Mouse (Mus musculus) heart, postnatal 0 days (tissue): ENCODE measurements around the gene Cacna2d4. TPM values are rescaled to one million over a fixed set of nuclear protein-coding genes. Genes with fewer than 3 reads are reported as not detected.

Experiments used
- ATAC-seq: fragments of 200-750 bp; cut with Nextera tagmentation; 2 replicates; pipeline ENCODE4 v1.8.0; 2017; ENCODE audit warnings: low read depth, moderate number of reproducible peaks, moderate library complexity; ENCODE audit not compliant: insufficient read depth
- DNase-seq: peaks from one replicate; pipeline ENCODE4 v3.0.0-alpha.2; 2016; ENCODE audit warnings: low spot score
- H3K27ac ChIP-seq: fragments of 300-500 bp; sonication (generic); 2 replicates; pipeline ENCODE4 v1.5.1; 2014; ENCODE audit warnings: low read depth, mild to moderate bottlenecking
- H3K27me3 ChIP-seq: fragments of 300-500 bp; sonication (generic); 2 replicates; pipeline ENCODE4 v1.6.1; 2014; ENCODE audit warnings: low read length, mixed read lengths; ENCODE audit not compliant: control insufficient read depth, insufficient read depth
- H3K36me3 ChIP-seq: fragments of 300-500 bp; sonication (generic); replicated peaks from 2 replicates; pipeline ENCODE4 v1.6.1; 2014; ENCODE audit warnings: low read length, mixed read lengths; ENCODE audit not compliant: control insufficient read depth, insufficient read depth
- H3K4me1 ChIP-seq: fragments of 300-500 bp; sonication (generic); 2 replicates; pipeline ENCODE4 v1.6.1; 2014; ENCODE audit warnings: antibody characterized with exemption; ENCODE audit not compliant: control insufficient read depth, insufficient read depth
- H3K4me2 ChIP-seq: fragments of 300-500 bp; sonication (generic); 2 replicates; pipeline ENCODE4 v1.6.1; 2014; ENCODE audit warnings: low read depth, mild to moderate bottlenecking, low read length, moderate library complexity
- H3K4me3 ChIP-seq: fragments of 300-500 bp; sonication (generic); 2 replicates; pipeline ENCODE4 v1.5.1; 2014; ENCODE audit warnings: low read depth, low read length
- H3K9ac ChIP-seq: fragments of 300-500 bp; sonication (generic); replicated peaks from 2 replicates; pipeline ENCODE4 v1.6.1; 2014; ENCODE audit warnings: low read depth, low read length, mixed read lengths
- H3K9me3 ChIP-seq: fragments of 300-500 bp; sonication (generic); replicated peaks from 2 replicates; pipeline ENCODE4 v1.6.1; 2016; ENCODE audit warnings: low read length; ENCODE audit not compliant: control insufficient read depth
- CTCF ChIP-seq: IDR thresholded peaks from 2 replicates; pipeline ENCODE4 v1.5.1; 2016; ENCODE audit warnings: antibody characterized with exemption, control low read depth, low read depth
- EP300 ChIP-seq: IDR thresholded peaks from 2 replicates; pipeline ENCODE4 v1.6.1; 2016; ENCODE audit warnings: antibody characterized with exemption, low read depth
- WGBS: fragments of 180-500 bp; shearing (Covaris S2); extraction: QIAGEN DNeasy Blood & Tissue Kit; methylation state at CpG from one replicate; pipeline ENCODE4 v1.1.7; 2014; 5-methylcytosine and 5-hydroxymethylcytosine counted together
- polyA plus RNA-seq: library from polyadenylated mRNA; unstranded; fragments of >200 nt; fragmentation: Nextera tagmentation; extraction: Ambion mirVana; gene quantifications from 2 replicates; pipeline ENCODE4 v1.2.1, GENCODE M21; 2015
- total RNA-seq: library from RNA; depleted of rRNA; stranded (reverse); fragments of >200 nt; gene quantifications from 2 replicates; pipeline ENCODE4 v1.2.3, GENCODE M21; 2014; ENCODE audit warnings: low replicate concordance; rRNA removed

The Cacna2d4 gene
- total and polyA plus RNA-seq, 2 experiments from 2014 or later, result not detected

GRCm38 (mm10) chr6:119400649-119401048 is 164.3 kb downstream of the Cacna2d4 start:
- 70% methylated on average over 3 of the region's 3 CpGs for WGBS
- no peak overlapping the region for H3K4me2 ChIP-seq
- H3K27me3 ChIP-seq, result no peaks in the 10 kb centered on the region
- H3K27ac ChIP-seq, result no peak overlapping the region
- ATAC-seq (no peak), DNase-seq (no peak)
- no peak overlapping the region for H3K4me3 ChIP-seq
- no peak overlapping the region for H3K9ac ChIP-seq
- TF ChIP-seq EP300 (no peak), CTCF (no peak)
- H3K36me3 ChIP-seq, result no peaks in the 10 kb centered on the region
- no peaks in the 10 kb centered on the region for H3K9me3 ChIP-seq
- H3K4me1 ChIP-seq, result peaks cover 6% of the 10 kb centered on the region; the same call in 1 of the 2 replicates

DNA sequence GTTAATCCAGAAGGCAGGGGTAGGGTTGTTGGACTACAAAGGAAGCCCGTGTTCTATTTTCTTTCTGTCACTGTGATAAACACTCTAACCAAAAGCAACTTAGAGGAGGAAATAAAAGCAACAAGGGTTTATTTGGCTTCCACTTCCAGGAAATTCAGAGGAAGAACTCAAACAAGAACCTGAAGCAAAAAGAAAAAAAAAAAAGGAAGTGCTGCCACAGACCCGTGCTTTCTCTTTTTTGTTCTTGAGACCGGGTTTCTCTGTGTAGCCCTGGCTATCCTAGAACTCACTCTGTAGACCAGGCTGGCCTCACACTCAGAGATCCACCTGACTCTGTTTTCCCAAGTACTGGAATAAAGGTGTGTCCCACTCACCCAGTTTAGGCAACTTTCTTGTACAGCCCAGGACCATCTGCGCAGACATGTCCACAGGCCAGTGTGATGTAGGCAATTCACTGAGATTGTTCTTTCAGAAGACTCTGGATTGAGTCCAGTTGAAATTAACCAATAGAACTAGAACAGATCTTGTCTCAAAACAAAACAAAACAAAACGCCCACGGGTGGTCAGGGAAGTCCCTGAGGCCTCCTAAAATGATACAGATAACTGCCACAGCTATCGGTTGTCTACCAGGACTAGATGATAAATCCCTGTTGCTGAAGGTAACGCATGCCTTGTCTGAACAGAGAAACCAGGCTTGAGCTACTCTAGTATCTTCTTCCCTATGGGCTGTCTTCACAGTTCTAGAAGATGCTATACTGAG is 165.4 kb downstream of the Cacna2d4 start:
- TF ChIP-seq CTCF (no peak), EP300 (no peak)
- Histone ChIP-seq H3K9me3 (no peaks in the 10 kb centered on the region), H3K4me1 (no peaks in the 10 kb centered on the region; the same call in 1 of the 2 replicates), H3K27ac (no peak overlapping the region), H3K9ac (no peak overlapping the region), H3K4me3 (no peak overlapping the region), H3K4me2 (no peak overlapping the region), H3K36me3 (no peaks in the 10 kb centered on the region), H3K27me3 (no peaks in the 10 kb centered on the region)
- WGBS, result 78% methylated on average over 8 of the region's 8 CpGs
- no peak for ATAC-seq
- no peak for DNase-seq

Other genes with a start within 250 kb of the Cacna2d4 start
- gene Dcp1b, start 61.3 kb upstream of the Cacna2d4 start, total RNA-seq, result 8.8 and 12.4 TPM in 2 replicates
- gene Dcp1b, start 61.3 kb upstream of the Cacna2d4 start, polyA plus RNA-seq, result 9.9 and 11.4 TPM in 2 replicates
- gene Cacna1c, start 40.1 kb upstream of the Cacna2d4 start, total RNA-seq, result 120 and 159 TPM in 2 replicates
- 46.5 and 51.3 TPM in 2 replicates for gene Cacna1c, start 40.1 kb upstream of the Cacna2d4 start, polyA plus RNA-seq
- gene Lrtm2, start 94.2 kb downstream of the Cacna2d4 start, total RNA-seq, result not detected in 2 replicates
- gene Lrtm2, start 94.2 kb downstream of the Cacna2d4 start, polyA plus RNA-seq, result 0.03 and 0.10 TPM in 2 replicates
- 55.0 and 62.5 TPM in 2 replicates for gene Adipor2, start 181.2 kb downstream of the Cacna2d4 start, total RNA-seq
- 42.4 and 42.9 TPM in 2 replicates for gene Adipor2, start 181.2 kb downstream of the Cacna2d4 start, polyA plus RNA-seq
- 40.1 and 43.3 TPM in 2 replicates for gene Fbxl14, start 243.1 kb downstream of the Cacna2d4 start, total RNA-seq
- gene Fbxl14, start 243.1 kb downstream of the Cacna2d4 start, polyA plus RNA-seq, result 2.2 TPM in 2 replicates